Mouse (Mus musculus) central nervous system, embryonic 14 days (tissue): ENCODE results near the gene Lce6a. TPM values are rescaled to one million over a fixed set of nuclear protein-coding genes. Genes with fewer than 3 reads are reported as not detected.

Source experiments
- polyA plus RNA-seq: library from polyadenylated mRNA; depleted of rRNA; stranded (reverse); fragments of >200 nt; gene quantifications from 2 replicates; pipeline ENCODE4 v1.2.3, GENCODE M21; 2012; rRNA removed

The Lce6a gene
- not detected in 2 replicates for polyA plus RNA-seq

GRCm38 (mm10) chr3:92621560-92621959, at the start of gene Lce6a:
Gene Lce6a, minus strand, starts transcription at chr3:92621660.

GRCm38 (mm10) chr3:92670215-92670614, 48.8 kb upstream of the Lce6a start, which contains the start of gene Lce1a2:
Gene Lce1a2, minus strand, starts transcription at chr3:92670315.

GRCm38 (mm10) chr3:92656826-92657225, 35.4 kb upstream of the Lce6a start, which contains the start of gene Lce1b:
Gene Lce1b, minus strand, starts transcription at chr3:92656926.

GRCm38 (mm10) chr3:92648207-92648606, 26.7 kb upstream of the Lce6a start, which contains the start of gene Lce1a1:
Gene Lce1a1, minus strand, starts transcription at chr3:92648307.

GRCm38 (mm10) chr3:92607392-92607791, 14.1 kb downstream of the Lce6a start, which contains the start of gene 2210017I01Rik:
Gene 2210017I01Rik, minus strand, starts transcription at chr3:92607492.

GRCm38 (mm10) chr3:92588858-92589257, 32.6 kb downstream of the Lce6a start, which contains the start of gene Smcp:
Gene Smcp, minus strand, starts transcription at chr3:92588997.

GRCm38 (mm10) chr3:92573449-92574041, 47.9 kb downstream of the Lce6a start, which contains the start of gene Ivl:
Gene Ivl, minus strand, starts transcription at chr3:92573735.

Other genes with a start within 250 kb of the Lce6a start
- gene Sprr2h, start 236.0 kb downstream of the Lce6a start, polyA plus RNA-seq, result not detected in 2 replicates
- not detected in 2 replicates for gene Sprr2i, start 213.7 kb downstream of the Lce6a start, polyA plus RNA-seq
- not detected in 2 replicates for gene Sprr2j-ps, start 203.6 kb downstream of the Lce6a start, polyA plus RNA-seq
- 4.8 and 5.0 TPM in 2 replicates for gene Gm9774, start 192.2 kb downstream of the Lce6a start, polyA plus RNA-seq
- not detected in 2 replicates for gene Sprr2k, start 189.1 kb downstream of the Lce6a start, polyA plus RNA-seq
- not detected in 2 replicates for gene Sprr1b, start 182.9 kb downstream of the Lce6a start, polyA plus RNA-seq
- not detected in 2 replicates for gene Sprr3, start 162.9 kb downstream of the Lce6a start, polyA plus RNA-seq
- gene Sprr1a, start 135.8 kb downstream of the Lce6a start, polyA plus RNA-seq, result 0.40 TPM in 1 of 2 replicates, not detected in the other
- gene Sprr4, start 121.2 kb downstream of the Lce6a start, polyA plus RNA-seq, result not detected in 2 replicates
- gene 2310046K23Rik, start 87.1 kb downstream of the Lce6a start, polyA plus RNA-seq, result not detected in 2 replicates
- 0.05 TPM in 1 of 2 replicates, not detected in the other for gene Ivl, start 47.9 kb downstream of the Lce6a start, polyA plus RNA-seq
- gene Smcp, start 32.7 kb downstream of the Lce6a start, polyA plus RNA-seq, result not detected in 2 replicates
- not detected in 2 replicates for gene 2210017I01Rik, start 14.2 kb downstream of the Lce6a start, polyA plus RNA-seq
- not detected in 2 replicates for gene Lce1a1, start 26.6 kb upstream of the Lce6a start, polyA plus RNA-seq
- not detected in 2 replicates for gene Lce1b, start 35.3 kb upstream of the Lce6a start, polyA plus RNA-seq
- not detected in 2 replicates for gene Lce1a2, start 48.7 kb upstream of the Lce6a start, polyA plus RNA-seq
- gene Lce1c, start 57.6 kb upstream of the Lce6a start, polyA plus RNA-seq, result not detected in 2 replicates
- not detected in 2 replicates for gene Lce1d, start 65.5 kb upstream of the Lce6a start, polyA plus RNA-seq
- gene Lce1e, start 87.4 kb upstream of the Lce6a start, polyA plus RNA-seq, result not detected in 2 replicates
- gene Lce1f, start 98.7 kb upstream of the Lce6a start, polyA plus RNA-seq, result not detected in 2 replicates
- gene Gm38119, start 117.4 kb upstream of the Lce6a start, polyA plus RNA-seq, result not detected in 2 replicates
- gene Lce1g, start 130.7 kb upstream of the Lce6a start, polyA plus RNA-seq, result not detected in 2 replicates
- not detected in 2 replicates for gene Lce1h, start 143.4 kb upstream of the Lce6a start, polyA plus RNA-seq
- not detected in 2 replicates for gene Lce1i, start 157.2 kb upstream of the Lce6a start, polyA plus RNA-seq
- not detected in 2 replicates for gene Lce1j, start 168.9 kb upstream of the Lce6a start, polyA plus RNA-seq
- not detected in 2 replicates for gene Lce1k, start 186.2 kb upstream of the Lce6a start, polyA plus RNA-seq
- not detected in 2 replicates for gene Kprp, start 205.6 kb upstream of the Lce6a start, polyA plus RNA-seq
- gene Lce1l, start 229.6 kb upstream of the Lce6a start, polyA plus RNA-seq, result not detected in 2 replicates
- gene 2310050C09Rik, start 248.6 kb upstream of the Lce6a start, polyA plus RNA-seq, result not detected in 2 replicates